Mouse (Mus musculus) thymus, postnatal 10 days (tissue): Measurements from ENCODE around the gene Recql5.

Experiments used
- DNase-seq, 2 experiments: peaks; one replicate each; pipeline ENCODE4 v3.0.0; 2021; ENCODE audit warnings: low spot score in 2 of 2

Recql5 gene

GRCm38 (mm10) chr11:115901338-115902161, 31.7 kb downstream of the Recql5 start:
- peak; percentile 57 to 58 for DNase-seq

GRCm38 (mm10) chr11:115900561-115901337, 32.5 kb downstream of the Recql5 start:
- no peak for DNase-seq

GRCm38 (mm10) chr11:115899486-115900266, 33.6 kb downstream of the Recql5 start, which contains the start of gene Smim5:
Gene Smim5, plus strand, starts transcription at chr11:115899966.
- peak in 1 of 2 experiments; percentile 44 for DNase-seq

- DNase-seq, result peak; percentile 68 to 88
Measured at GRCm38 (mm10) chr11:115898886-115899285, 34.4 kb downstream of the Recql5 start.

GRCm38 (mm10) chr11:115898446-115898845, 34.8 kb downstream of the Recql5 start:
- DNase-seq, result peak; percentile 76 to 81

- peak; percentile 63 to 80 for DNase-seq
Measured at GRCm38 (mm10) chr11:115894755-115895520, 38.3 kb downstream of the Recql5 start.

GRCm38 (mm10) chr11:115893071-115893470, 40.2 kb downstream of the Recql5 start:
- no peak for DNase-seq

- no peak for DNase-seq
Measured at GRCm38 (mm10) chr11:115892213-115892612, 41.1 kb downstream of the Recql5 start.

- DNase-seq, result no peak
Measured at GRCm38 (mm10) chr11:115889159-115889558, 44.1 kb downstream of the Recql5 start.

- no peak for DNase-seq
Measured at GRCm38 (mm10) chr11:115888020-115888419, 45.3 kb downstream of the Recql5 start.

GRCm38 (mm10) chr11:115886446-115886845, 46.8 kb downstream of the Recql5 start:
- DNase-seq, result no peak

- no peak for DNase-seq
Measured at GRCm38 (mm10) chr11:115885281-115885680, 48.0 kb downstream of the Recql5 start.

- no peak for DNase-seq
Measured at GRCm38 (mm10) chr11:115884361-115884760, 48.9 kb downstream of the Recql5 start.

GRCm38 (mm10) chr11:115883251-115883650, 50.0 kb downstream of the Recql5 start:
- DNase-seq, result no peak

- DNase-seq, result peak in 1 of 2 experiments; percentile 60
Measured at GRCm38 (mm10) chr11:115881002-115881401, 52.3 kb downstream of the Recql5 start.

GRCm38 (mm10) chr11:115878071-115878470, 55.2 kb downstream of the Recql5 start:
- no peak for DNase-seq

- no peak for DNase-seq
Measured at GRCm38 (mm10) chr11:115877174-115877755, 56.0 kb downstream of the Recql5 start.

GRCm38 (mm10) chr11:115876438-115876837, 56.8 kb downstream of the Recql5 start:
- DNase-seq, result no peak

- DNase-seq, result no peak
Measured at GRCm38 (mm10) chr11:115875935-115876334, 57.3 kb downstream of the Recql5 start.

GRCm38 (mm10) chr11:115872437-115872836, 60.8 kb downstream of the Recql5 start:
- no peak for DNase-seq

GRCm38 (mm10) chr11:115869393-115869792, 63.9 kb downstream of the Recql5 start:
- no peak for DNase-seq
